Comparison of ENCODE assay signal across 12 mouse cellular contexts in genomic region chr10:29302230-29302629, GRCm38 (mm10).
"Had no signal": no experiment of that assay in that cellular context is flagged by ENCODE, and none has a peak within 500 bp of the region (broad histone marks: within the 10 kb centered on the region; RNA-seq: fewer than 3 reads in every experiment).

No protein-coding gene starts in this region.

- DNase-seq: gastrocnemius, adult 2 months; gastrocnemius, postnatal 10 days; gastrocnemius, postnatal 25 days; heart, adult 11 months; heart, adult 2 months; heart, postnatal 14 days; heart, postnatal 36 days; kidney, adult 11 months; kidney, postnatal 14 days; layer of hippocampus, adult 9-11 months; layer of hippocampus, postnatal 36 days; left cerebral cortex, postnatal 4 days had no signal
